Mouse (Mus musculus) lung, postnatal 36 days (tissue): ENCODE results near the gene Mtx1.
"Not testable (repeated sequence)": the region's sequence is repeated elsewhere in the genome, so short reads cannot be mapped to it uniquely, and the experiment has no call there.

Experiments used
- DNase-seq: peaks from one replicate; pipeline ENCODE4 v3.0.0; 2022; ENCODE audit warnings: mixed read lengths

Gene Mtx1

DNA sequence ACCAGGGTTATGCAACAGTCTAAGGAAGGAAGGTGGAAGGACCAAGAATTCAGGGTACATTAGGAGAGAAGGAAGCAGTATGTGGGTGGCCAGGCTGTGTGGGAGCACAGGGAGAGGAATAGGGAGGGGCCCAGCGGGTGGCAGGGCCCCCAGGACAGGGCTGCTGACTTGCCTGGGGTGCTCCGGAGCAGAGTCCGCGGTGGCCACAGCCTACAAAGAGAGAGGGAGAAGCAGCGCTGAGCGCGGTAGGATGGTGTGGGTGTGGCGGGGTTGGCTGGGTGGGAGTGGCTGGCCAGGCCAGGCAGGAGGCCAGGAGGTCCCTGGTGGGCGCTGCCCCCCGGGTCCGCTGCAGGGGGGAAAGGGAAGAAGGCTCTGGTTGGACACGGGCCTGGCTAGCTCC is 11.6 kb upstream of the Mtx1 start:
- peak; percentile 54 for DNase-seq

- no peak for DNase-seq
These were observed 10.8 kb upstream of the Mtx1 start for GRCm38 (mm10) chr3:89237682-89238081.

GRCm38 (mm10) chr3:89236516-89236915 is 9.6 kb upstream of the Mtx1 start:
- DNase-seq: no peak

- peak; percentile 75 for DNase-seq
These were observed 6.7 kb upstream of the Mtx1 start for GRCm38 (mm10) chr3:89233562-89234110.

DNA sequence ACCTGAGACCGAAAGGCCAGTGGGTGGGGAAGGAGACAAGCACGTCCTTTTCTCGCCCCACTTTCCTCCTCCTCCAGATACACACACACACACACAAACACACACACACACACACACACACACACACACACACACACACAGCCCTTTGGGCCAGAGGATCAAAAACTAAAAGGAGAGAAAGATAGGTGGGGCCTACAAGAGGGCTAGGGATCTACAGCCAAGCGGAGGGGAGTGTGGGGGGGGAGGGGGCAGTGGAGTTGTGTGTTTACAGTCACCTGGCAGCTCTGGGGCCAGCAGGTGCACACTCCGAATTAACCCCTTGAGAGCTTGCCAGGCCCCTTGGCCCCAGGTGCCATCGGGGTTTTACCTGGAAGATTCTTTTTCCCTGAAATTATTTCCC is 5.7 kb upstream of the Mtx1 start:
- peak; percentile 81 for DNase-seq

GRCm38 (mm10) chr3:89231772-89232275 is 4.9 kb upstream of the Mtx1 start:
- no peak for DNase-seq

GRCm38 (mm10) chr3:89231345-89231744 is 4.5 kb upstream of the Mtx1 start:
- no peak for DNase-seq

DNA sequence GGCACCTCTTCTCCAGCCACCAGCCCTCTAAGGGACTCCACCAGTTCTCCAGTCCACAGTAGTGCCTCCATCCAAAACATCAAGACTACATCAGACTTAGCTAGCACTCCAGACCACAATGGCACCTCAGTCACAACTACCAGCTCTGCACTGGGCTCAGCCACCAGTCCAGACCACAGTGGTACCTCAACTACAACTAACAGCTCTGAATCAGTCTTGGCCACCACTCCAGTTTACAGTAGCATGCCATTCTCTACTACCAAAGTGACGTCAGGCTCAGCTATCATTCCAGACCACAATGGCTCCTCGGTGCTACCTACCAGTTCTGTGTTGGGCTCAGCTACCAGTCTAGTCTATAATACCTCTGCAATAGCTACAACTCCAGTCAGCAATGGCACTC is 3.7 kb upstream of the Mtx1 start:
- no peak for DNase-seq

DNA sequence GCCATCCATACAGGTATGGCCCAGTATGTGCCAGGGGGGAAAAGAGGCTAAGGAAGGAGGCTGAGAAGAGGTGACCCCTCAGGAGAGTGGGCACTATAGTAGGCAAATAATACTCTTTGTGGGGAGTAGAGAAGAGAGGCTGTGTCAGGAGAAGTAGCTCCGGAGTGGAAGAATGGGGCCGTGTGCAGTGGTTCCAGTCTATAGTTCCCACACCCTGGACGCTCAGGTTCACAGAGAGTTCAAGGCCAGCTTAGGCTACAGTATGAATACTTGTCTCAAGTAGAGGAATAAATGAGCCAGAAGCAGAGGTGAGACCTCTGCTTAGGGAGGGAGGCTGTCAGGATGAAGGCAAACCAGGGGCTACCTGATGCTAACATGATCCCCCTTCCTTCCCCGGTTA is 2.4 kb upstream of the Mtx1 start:
- DNase-seq: no peak

GRCm38 (mm10) chr3:89228836-89229235 is 1.9 kb upstream of the Mtx1 start, which contains the start of gene Muc1:
TSS of gene Muc1 (plus strand) at chr3:89229057.
- peak; percentile 82 for DNase-seq

DNA sequence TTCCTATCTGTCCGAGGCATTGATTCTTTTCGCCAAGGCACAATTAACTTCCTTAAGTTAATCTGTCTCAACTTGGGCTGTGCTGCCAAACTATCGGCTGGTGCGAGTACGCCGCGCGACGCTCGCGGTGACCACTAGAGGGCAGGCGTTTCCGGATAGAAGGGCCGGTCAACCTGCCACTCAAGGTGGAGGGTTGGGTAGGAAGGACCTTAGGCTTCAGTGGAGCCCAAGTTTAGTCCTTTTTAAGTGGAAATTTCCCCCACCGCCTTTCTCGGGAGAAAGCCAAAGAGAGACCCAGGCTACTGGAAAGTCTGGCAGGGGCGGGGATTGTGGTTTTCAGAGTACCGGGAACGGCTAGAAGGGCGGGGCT is 1.3 kb upstream of the Mtx1 start:
- peak; percentile 96 for DNase-seq

GRCm38 (mm10) chr3:89227307-89228179 is 655 bp upstream of the Mtx1 start:
- peak; percentile 97 for DNase-seq

DNA sequence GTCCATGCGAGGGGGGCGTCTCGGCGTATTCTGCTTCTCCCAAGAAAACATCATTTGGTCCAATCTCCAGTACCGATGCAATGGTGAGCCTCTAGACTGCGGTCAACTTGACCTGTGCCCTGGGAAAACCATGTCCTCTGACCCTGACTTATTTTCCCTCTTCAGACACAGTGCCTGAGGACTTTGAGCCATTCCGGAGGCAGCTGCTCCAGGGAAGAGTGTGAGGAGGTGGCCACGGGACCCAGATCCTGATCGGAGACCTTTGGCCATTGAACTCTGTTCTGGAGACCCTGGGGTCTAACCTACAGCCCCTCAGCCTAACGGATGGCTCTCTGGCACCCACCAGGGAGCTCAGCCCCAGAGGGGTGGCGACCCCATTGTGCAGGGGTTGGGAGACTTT is 527 bp downstream of the Mtx1 start:
- no peak for DNase-seq

- DNase-seq: no peak
These were observed 970 bp downstream of the Mtx1 start for GRCm38 (mm10) chr3:89225918-89226317.

GRCm38 (mm10) chr3:89225321-89225815 is 1.5 kb downstream of the Mtx1 start:
- no peak for DNase-seq

DNA sequence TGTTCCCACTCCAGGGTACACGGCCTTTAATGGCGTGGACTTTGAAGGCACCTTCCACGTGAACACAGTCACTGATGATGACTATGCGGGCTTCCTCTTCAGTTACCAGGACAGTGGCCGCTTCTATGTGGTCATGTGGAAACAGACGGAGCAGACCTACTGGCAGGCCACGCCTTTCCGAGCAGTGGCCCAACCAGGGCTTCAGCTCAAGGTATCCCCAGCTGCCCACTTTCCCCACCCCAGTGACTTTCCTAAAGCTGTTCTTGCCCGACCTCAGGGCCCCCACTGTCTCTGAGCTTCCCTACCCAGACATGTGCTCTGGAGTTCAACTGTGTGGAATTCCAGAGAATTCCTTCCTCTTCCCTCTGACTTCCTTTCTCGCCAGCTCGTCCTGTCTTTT is 2.1 kb downstream of the Mtx1 start:
- DNase-seq: no peak

DNA sequence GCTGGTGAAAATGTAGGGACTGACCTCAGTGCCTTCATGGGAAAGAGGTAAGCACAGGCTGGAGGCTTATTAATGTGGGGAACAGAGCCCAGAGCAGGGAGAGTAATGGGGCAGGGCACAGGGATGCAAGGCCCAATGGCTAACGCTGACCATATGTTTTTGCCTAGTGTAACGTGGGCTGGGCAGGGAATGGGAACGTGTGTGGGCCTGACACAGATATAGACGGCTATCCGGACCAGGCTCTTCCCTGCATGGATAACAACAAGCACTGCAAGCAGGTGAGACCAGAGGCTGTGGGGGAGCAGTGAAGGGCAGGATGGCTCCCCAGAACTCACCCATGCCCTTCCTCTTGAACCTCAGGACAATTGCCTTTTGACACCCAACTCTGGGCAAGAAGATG is 5.7 kb downstream of the Mtx1 start:
- no peak for DNase-seq

DNA sequence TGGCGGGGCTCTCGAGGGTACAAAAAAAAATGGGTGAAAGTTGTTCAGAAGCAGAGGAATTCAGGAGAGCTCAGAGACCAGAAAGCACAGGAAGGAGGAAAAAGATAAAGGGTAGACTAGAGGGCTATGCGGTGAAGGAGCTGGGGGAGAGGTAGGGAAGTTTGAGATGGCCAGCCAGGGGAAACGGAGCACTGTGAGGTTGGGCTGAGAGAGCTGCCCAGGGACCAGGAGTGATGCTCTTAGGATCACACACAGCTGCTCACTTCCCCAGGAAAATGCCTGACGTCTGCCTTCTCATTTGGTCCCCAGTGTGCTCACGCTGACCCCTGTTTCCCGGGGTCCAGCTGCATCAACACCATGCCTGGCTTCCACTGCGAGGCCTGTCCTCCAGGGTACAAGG is 7.3 kb downstream of the Mtx1 start:
- DNase-seq: no peak

DNA sequence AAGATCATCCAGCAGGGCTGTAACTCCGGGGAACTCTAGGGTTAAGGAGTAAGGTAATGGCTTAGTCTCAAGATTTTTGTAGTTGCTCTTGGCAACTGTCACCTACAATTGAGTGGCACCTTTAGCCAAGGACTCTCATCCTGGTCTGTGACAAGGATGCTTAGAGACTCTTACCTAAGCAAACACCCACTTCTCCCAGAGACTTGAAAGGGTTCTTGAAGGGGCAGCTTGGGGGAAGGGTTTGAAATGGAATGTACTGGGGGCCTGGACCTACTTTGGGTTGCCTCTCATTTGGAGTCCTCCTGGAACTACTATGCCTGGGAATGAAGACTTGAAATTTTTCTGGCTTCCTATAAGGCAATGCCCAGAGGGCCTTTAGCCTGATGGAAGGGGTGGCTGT is 8.6 kb downstream of the Mtx1 start:
- DNase-seq: peak; percentile 83

DNA sequence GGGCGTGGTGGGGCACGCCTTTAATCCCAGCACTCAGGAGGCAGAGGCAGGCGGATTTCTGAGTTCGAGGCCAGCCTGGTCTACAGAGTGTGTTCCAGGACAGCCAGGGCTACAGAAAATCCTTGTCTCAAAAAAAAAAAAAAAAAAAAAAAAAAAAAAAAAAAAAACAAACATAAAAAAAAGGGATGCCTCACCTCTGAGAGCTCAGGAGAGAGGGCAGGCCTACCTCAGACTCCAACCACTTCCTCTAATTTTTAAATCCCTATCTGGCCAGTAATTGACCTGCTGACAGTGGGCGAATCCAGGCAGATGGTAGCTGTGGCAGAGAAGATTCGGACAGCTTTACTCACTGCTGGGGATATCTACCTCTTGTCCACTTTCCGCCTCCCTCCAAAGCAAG is 10.5 kb downstream of the Mtx1 start:
- DNase-seq: not testable (repeated sequence)

- peak; percentile 96 for DNase-seq
These were observed 11.0 kb downstream of the Mtx1 start for GRCm38 (mm10) chr3:89215853-89216252.

- DNase-seq: no peak
These were observed 12.0 kb downstream of the Mtx1 start, which contains the start of gene Thbs3 for GRCm38 (mm10) chr3:89214681-89215411. TSS of gene Thbs3 (plus strand) at chr3:89215180.

DNA sequence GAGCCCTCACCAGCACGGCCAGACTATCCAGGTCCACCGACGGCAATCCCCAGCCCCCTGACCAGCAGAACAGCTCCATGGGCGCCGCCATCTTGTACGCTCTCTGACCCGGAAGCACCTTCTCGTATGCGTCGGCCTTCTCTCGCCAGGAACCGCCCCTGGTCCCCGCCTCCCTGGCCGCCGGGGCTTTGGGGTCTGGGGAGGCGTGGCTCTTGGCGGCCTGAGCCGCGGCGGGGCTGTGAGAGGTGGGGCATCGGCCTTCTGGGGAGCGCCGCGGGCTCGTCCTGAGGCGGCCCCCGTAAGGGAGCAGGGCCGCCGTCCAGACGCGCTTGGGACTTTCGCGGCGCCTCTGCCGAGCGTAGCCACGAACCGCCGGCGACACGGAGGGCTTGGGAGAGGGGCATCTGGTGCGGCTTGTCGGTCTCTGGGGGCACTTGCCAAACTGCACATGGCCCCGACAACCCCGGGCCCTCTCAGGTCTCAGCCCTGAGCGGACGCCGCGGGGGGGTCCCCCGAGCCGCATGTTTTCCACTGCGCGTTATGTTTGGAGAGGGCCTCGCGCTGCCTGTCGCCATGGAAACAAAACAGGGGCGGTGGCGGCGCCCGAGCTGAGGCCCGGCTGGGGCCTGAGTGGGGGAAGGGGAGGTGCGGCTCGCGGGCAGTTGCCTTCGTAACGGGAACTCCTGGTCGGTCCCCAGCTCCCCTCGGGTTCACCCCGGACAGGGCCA is 12.9 kb downstream of the Mtx1 start:
- DNase-seq: peak; percentile 96
